Mouse (Mus musculus): Measurements from ENCODE around the gene Cptp. TPM values are rescaled to one million over a fixed set of nuclear protein-coding genes. Genes with fewer than 3 reads are reported as not detected.

Gene Cptp
- total RNA-seq, 2 experiments from 2014 or later, result 14.0 to 17.6 TPM

Small RNA genes lying within 50 kb of the gene (microRNA-seq; reads per million reads assigned to microRNA genes)
- not detected for gene Gm22991

Other genes with a start within 250 kb of the Cptp start
- 10 to 100 TPM; 35.8 to 44.0 TPM for gene Cdk11b, start 244.6 kb downstream of the Cptp start, total RNA-seq (2021)
- not detected for gene Gm10563, start 224.0 kb downstream of the Cptp start, total RNA-seq (2021)
- gene Mmp23, start 216.1 kb downstream of the Cptp start, total RNA-seq (2021), result 10 to 100 TPM; 30.1 to 37.9 TPM
- gene Mib2, start 200.2 kb downstream of the Cptp start, total RNA-seq (2021), result 10 to 100 TPM; 25.9 to 27.1 TPM
- gene Fndc10, start 175.1 kb downstream of the Cptp start, total RNA-seq (2021), result 10 to 100 TPM in 1 of 2 experiments, 1 to 10 TPM in 1; 9.8 to 10.4 TPM
- gene Ssu72, start 164.6 kb downstream of the Cptp start, total RNA-seq (2021), result 10 to 100 TPM; 61.5 to 63.0 TPM
- gene Tmem240, start 134.6 kb downstream of the Cptp start, total RNA-seq (2021), result 1 to 10 TPM; 1.3 to 1.5 TPM
- gene Atad3a, start 108.3 kb downstream of the Cptp start, total RNA-seq (2021), result 10 to 100 TPM; 44.4 to 46.1 TPM
- 10 to 100 TPM; 23.4 to 26.4 TPM for gene Vwa1, start 94.7 kb downstream of the Cptp start, total RNA-seq (2021)
- gene Tmem88b, start 83.6 kb downstream of the Cptp start, total RNA-seq (2021), result 1 to 10 TPM; 3.8 to 5.1 TPM
- gene Ankrd65, start 79.0 kb downstream of the Cptp start, total RNA-seq (2021), result under 1 TPM in 1 of 2 experiments, not detected in 1; 0.39 TPM
- 10 to 100 TPM; 61.5 to 67.5 TPM for gene Mrpl20, start 66.6 kb downstream of the Cptp start, total RNA-seq (2021)
- gene Ccnl2, start 57.0 kb downstream of the Cptp start, total RNA-seq (2021), result 10 to 100 TPM; 58.0 to 71.0 TPM
- gene Aurkaip1, start 38.2 kb downstream of the Cptp start, total RNA-seq (2021), result 10 to 100 TPM; 80.6 to 80.9 TPM
- 100 to 1,000 TPM; 138 to 147 TPM for gene Mxra8, start 29.8 kb downstream of the Cptp start, total RNA-seq (2021)
- gene Dvl1, start 22.0 kb downstream of the Cptp start, total RNA-seq (2021), result 10 to 100 TPM; 82.1 to 85.1 TPM
- under 1 TPM; 0.26 to 0.34 TPM for gene Tas1r3, start 6.1 kb downstream of the Cptp start, total RNA-seq (2021)
- 10 to 100 TPM; 22.0 to 25.2 TPM for gene Ints11, start 106 bp upstream of the Cptp start, total RNA-seq (2021)
- 10 to 100 TPM; 27.4 to 30.1 TPM for gene Pusl1, start 22.3 kb upstream of the Cptp start, total RNA-seq (2021)
- 10 to 100 TPM; 30.1 to 31.6 TPM for gene Acap3, start 22.4 kb upstream of the Cptp start, total RNA-seq (2021)
- gene Ube2j2, start 74.4 kb upstream of the Cptp start, total RNA-seq (2021), result 10 to 100 TPM; 59.6 to 74.0 TPM
- gene C1qtnf12, start 92.9 kb upstream of the Cptp start, total RNA-seq (2021), result 10 to 100 TPM; 24.0 to 36.0 TPM
- gene B3galt6, start 123.2 kb upstream of the Cptp start, total RNA-seq (2021), result 1 to 10 TPM; 4.8 to 6.0 TPM
- gene Sdf4, start 123.4 kb upstream of the Cptp start, total RNA-seq (2021), result 100 to 1,000 TPM; 116 to 117 TPM
- 1 to 10 TPM in 1 of 2 experiments, under 1 TPM in 1; 0.93 to 1.4 TPM for gene Tnfrsf4, start 144.4 kb upstream of the Cptp start, total RNA-seq (2021)
- under 1 TPM; 0.62 to 0.66 TPM for gene Tnfrsf18, start 156.7 kb upstream of the Cptp start, total RNA-seq (2021)
- not detected for gene Ttll10, start 190.0 kb upstream of the Cptp start, total RNA-seq (2021)
- gene 9430015G10Rik, start 240.5 kb upstream of the Cptp start, total RNA-seq (2021), result 10 to 100 TPM in 1 of 2 experiments, 1 to 10 TPM in 1; 9.8 to 12.1 TPM